Mouse (Mus musculus): ENCODE results near the gene Shc3.

DNA sequence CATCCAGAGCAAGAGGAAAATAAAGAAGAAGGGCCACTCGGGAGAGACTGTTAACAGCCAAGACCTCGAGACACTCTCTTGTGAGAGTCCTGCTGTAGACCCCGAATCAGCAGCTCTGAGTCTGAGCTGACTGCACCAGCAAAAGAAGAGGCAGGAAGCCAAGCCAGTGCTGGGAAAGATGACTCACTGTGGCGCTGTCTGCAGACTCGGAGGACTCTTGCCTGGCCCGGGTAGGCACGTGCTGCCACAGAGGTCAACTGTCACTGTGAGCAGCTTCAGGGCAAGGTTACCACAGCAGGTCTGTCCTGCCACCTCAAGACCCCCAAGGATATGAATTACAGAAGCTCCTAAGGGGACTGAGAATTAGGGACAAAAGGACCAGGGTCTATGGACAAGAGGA, 42.7 kb downstream of the Shc3 start:
- TF ChIP-seq CTCF (IDR thresholded peaks at IDR 0.05; ENCODE audit: borderline replicate concordance, extremely low read depth, insufficient read depth, insufficient read length): no peak
- no peak for TF ChIP-seq POLR2A (IDR thresholded peaks at IDR 0.05; ENCODE audit: borderline replicate concordance, extremely low read depth, insufficient read depth, insufficient read length, poor library complexity, severe bottlenecking)
